Mouse (Mus musculus): Measurements from ENCODE around the gene Anks1. TPM values are rescaled to one million over a fixed set of nuclear protein-coding genes. Genes with fewer than 3 reads are reported as not detected.

The Anks1 gene
- polyA plus RNA-seq, 1 experiment from 2014 or later: 19.3 TPM

DNA sequence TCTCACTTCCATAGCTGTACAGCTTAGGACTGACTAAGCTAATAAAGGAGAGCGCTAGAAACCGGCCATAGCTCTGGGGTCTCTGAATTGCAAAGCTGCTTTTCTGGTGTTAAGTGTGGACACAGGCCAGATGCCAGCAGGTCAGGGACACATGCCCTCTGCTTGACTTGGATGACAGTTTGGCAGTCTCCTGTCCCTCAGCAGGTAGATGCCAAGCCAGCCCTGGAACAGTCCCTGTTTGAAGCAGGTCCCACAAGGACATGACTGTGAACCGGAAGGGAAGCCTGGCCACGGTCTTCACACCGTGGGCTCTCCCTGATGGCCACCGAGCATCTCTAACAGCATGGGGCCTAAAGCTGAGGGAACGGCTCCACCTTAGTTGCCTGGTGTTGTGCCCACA, 153.6 kb downstream of the Anks1 start:
- DNase-seq (ENCODE audit: low spot score): no peak
- 90% methylated on average over 7 of the region's 7 CpGs for WGBS
- Histone ChIP-seq H3K4me3 (no peak overlapping the region), H3K4me1 (peaks cover 12% of the 10 kb centered on the region; the same call in 1 of the 2 replicates), H3K36me3 (peaks cover 35% of the 10 kb centered on the region), H3K27ac (replicated peaks) (peak overlapping the region; percentile 39; the same call in 1 of the 2 replicates), H3K9me3 (replicated peaks) (no peaks in the 10 kb centered on the region), H3K27me3 (ENCODE audit: low read depth, poor library complexity, severe bottlenecking) (no peaks in the 10 kb centered on the region)

DNA sequence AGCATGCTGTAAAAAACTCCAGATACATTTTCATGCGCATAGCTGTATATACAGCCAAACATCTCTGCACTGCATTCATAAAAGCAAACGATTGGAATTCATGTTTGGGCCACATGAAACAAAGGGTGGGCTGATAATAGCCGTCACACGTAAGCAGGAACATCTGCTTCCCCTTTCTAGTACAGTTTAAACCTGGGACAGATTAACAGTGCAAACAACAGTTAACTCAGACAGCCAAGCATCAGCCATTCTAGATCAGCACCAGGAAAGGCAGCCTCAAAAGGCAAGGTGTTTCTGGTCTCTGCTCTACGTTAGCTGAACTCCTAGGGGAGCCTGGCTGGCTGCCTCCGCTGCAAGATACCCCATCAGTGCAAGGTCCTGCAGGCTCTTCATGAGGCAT, 154.1 kb downstream of the Anks1 start:
- Histone ChIP-seq H3K27me3 (ENCODE audit: low read depth, poor library complexity, severe bottlenecking) (no peaks in the 10 kb centered on the region), H3K4me1 (peaks cover 12% of the 10 kb centered on the region; the same call in 1 of the 2 replicates), H3K9me3 (replicated peaks) (no peaks in the 10 kb centered on the region), H3K4me3 (no peak overlapping the region), H3K36me3 (peaks cover 32% of the 10 kb centered on the region), H3K27ac (replicated peaks) (peak overlapping the region; percentile 39)
- DNase-seq (ENCODE audit: low spot score): no peak
- WGBS: 80% methylated on average over 6 of the region's 6 CpGs

DNA sequence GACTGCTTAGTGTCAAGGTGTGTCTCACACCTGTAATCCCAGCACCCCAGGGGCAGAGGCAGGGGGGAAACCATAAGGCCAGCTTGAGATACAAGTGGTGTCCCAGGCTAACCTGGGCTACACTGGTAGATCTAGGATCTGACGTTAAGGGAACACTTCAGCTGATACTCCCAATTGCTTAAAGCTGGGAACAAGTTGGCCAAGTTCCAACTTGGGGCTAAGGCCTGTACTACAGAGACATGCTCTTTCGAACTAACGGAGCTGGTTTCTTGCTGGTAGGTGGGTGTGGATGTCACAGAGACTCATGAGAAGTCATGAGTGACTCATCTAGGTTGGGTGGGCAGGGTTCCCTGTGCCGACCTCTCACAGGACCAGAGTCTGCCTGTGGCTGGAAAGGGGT, 158.2 kb downstream of the Anks1 start:
- peaks cover 6% of the 10 kb centered on the region; the same call in 1 of the 2 replicates for H3K4me1 ChIP-seq
- 96% methylated on average over 4 of the region's 4 CpGs for WGBS
- DNase-seq (ENCODE audit: low spot score): no peak

GRCm38 (mm10) chr17:28069446-28069845, 160.3 kb downstream of the Anks1 start:
- 36% methylated on average over 12 of the region's 12 CpGs for WGBS
- Histone ChIP-seq H3K36me3 (no peaks in the 10 kb centered on the region), H3K9me3 (replicated peaks) (no peaks in the 10 kb centered on the region), H3K4me3 (no peak overlapping the region), H3K27me3 (ENCODE audit: low read depth, poor library complexity, severe bottlenecking) (no peaks in the 10 kb centered on the region), H3K27ac (replicated peaks) (no peak overlapping the region), H3K4me1 (0 out of 2 replicates have a peak, but pooled peaks cover 6% of the 10 kb centered on the region)
- no peak for DNase-seq (ENCODE audit: low spot score)

More for the DNA sequence above, 158.2 kb downstream of the Anks1 start:
- Histone ChIP-seq H3K36me3 (no peaks in the 10 kb centered on the region), H3K27me3 (ENCODE audit: low read depth, poor library complexity, severe bottlenecking) (no peaks in the 10 kb centered on the region), H3K9me3 (replicated peaks) (no peaks in the 10 kb centered on the region), H3K27ac (replicated peaks) (no peak overlapping the region), H3K4me3 (no peak overlapping the region)

DNA sequence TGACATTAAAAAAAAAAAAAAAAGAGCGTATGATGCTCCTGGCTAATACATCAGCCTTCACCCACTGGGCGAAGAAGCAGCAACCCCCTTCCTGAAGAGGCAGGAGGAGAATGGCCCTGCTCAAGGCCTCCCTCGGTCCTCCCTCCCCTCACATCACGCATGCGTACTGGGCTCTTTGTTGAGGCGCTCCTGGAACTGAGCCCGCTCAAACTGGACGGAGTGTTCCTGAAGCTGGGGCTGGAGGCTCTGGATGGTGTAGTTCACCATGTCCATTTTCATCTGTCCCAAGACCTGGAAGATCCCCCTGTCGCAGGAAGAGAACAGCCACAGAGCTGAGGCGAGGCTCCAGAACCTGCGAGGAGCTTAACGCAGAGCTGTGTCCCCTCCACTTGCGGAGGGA, 161.2 kb downstream of the Anks1 start:
- no peak for DNase-seq (ENCODE audit: low spot score)
- no peaks in the 10 kb centered on the region for H3K27me3 ChIP-seq (ENCODE audit: low read depth, poor library complexity, severe bottlenecking)
- H3K36me3 ChIP-seq: no peaks in the 10 kb centered on the region
- H3K27ac ChIP-seq (replicated peaks): 0 out of 2 replicates have a peak overlapping the region, but pooled peaks have one; percentile 13
- no peak overlapping the region for H3K4me3 ChIP-seq
- no peaks in the 10 kb centered on the region for H3K9me3 ChIP-seq (replicated peaks)
- H3K4me1 ChIP-seq: 0 out of 2 replicates have a peak, but pooled peaks cover 6% of the 10 kb centered on the region
- 90% methylated on average over 13 of the region's 13 CpGs for WGBS

DNA sequence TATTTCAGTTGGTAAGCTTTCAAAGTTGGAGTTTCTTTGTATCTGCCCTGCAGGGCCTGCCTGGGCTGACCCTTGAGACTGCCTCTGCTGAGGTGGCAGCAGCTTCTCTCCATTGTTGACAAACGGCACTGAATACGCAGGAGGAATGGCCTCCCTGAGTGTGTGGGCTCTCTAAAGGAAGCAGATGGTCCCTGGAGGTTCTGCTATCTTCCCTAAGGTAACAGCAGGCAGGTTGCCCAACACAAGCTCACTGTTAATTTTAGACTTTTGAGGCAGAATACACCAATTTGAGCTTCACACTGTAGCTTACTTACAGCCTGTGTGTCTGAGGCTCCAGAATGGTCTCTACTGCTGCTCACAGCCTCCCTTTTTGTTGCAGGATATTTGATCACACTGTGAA, 163.6 kb downstream of the Anks1 start:
- Histone ChIP-seq H3K4me1 (no peaks in the 10 kb centered on the region), H3K4me3 (no peak overlapping the region), H3K36me3 (no peaks in the 10 kb centered on the region), H3K9me3 (replicated peaks) (no peaks in the 10 kb centered on the region), H3K27ac (replicated peaks) (no peak overlapping the region), H3K27me3 (ENCODE audit: low read depth, poor library complexity, severe bottlenecking) (peaks cover 6% of the 10 kb centered on the region; the same call in 1 of the 2 replicates)
- WGBS: 82% methylated on average over 2 of the region's 2 CpGs
- DNase-seq (ENCODE audit: low spot score): no peak

DNA sequence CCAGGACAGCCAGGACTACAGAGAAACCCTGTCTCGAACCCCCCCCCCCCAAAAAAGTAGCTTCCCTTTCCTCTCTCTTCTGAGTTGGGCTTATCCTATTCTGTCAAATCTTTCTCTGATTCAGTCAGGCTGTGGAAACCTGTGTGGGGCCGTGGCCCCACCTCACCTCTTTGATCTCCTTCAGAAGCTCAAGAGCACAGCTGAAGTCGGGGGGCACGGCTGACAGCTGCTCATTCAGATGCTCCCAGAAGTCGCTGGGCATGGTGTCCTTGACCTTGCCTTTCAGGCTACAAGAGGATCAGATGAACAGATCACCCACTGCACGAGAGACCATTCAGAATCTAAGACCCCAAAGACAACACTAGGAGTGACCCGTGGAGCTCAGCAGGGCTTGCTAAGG, 165.4 kb downstream of the Anks1 start:
- Histone ChIP-seq H3K4me1 (peaks cover 4% of the 10 kb centered on the region), H3K36me3 (no peaks in the 10 kb centered on the region), H3K27ac (replicated peaks) (no peak overlapping the region), H3K27me3 (ENCODE audit: low read depth, poor library complexity, severe bottlenecking) (peaks cover 12% of the 10 kb centered on the region; the same call in 1 of the 2 replicates), H3K4me3 (no peak overlapping the region), H3K9me3 (replicated peaks) (no peaks in the 10 kb centered on the region)
- WGBS: 75% methylated on average over 7 of the region's 7 CpGs
- DNase-seq (ENCODE audit: low spot score): no peak

DNA sequence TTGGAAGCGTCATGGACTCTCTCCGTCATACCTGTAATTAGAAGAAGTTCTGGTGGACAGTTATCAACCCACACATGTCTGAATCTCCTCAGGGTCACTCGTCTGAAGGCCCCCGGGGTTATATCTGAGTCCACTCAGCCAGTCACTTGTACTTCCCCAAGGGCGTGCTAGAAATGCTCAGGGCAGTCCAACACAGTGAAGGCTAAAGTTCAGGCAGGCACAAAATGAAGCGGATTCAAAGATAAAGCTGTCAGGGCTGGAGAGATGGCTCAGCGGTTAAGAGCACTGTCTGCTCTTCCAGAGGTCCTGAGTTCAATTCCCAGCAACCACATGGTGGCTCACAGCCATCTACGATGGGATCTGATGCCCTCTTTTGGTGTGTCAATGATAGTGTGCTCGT, 168.9 kb downstream of the Anks1 start:
- Histone ChIP-seq H3K27ac (replicated peaks) (no peak overlapping the region), H3K27me3 (ENCODE audit: low read depth, poor library complexity, severe bottlenecking) (peaks cover 36% of the 10 kb centered on the region), H3K9me3 (replicated peaks) (no peaks in the 10 kb centered on the region), H3K4me1 (peaks cover 19% of the 10 kb centered on the region), H3K36me3 (no peaks in the 10 kb centered on the region), H3K4me3 (no peak overlapping the region)
- no peak for DNase-seq (ENCODE audit: low spot score)
- WGBS: 86% methylated on average over 9 of the region's 9 CpGs

DNA sequence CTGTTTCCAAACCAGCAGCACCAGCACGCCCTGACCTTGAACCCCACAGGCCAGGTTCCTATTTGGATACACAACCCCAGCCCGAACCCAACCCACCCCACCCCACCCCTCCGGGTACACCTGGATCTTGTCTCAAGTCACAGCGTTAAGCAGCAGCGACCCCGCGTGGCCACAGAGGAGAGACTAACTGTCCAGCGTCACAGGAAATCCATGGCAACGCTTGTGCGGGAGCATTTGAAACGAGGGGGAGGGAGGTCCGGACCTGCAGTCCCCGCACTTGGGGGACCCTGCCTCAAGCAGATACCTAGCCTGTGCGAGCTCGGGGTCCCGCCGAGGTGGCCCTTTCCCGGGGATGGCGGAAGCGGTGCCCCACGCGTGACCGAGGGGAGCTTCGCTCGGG, 170.5 kb downstream of the Anks1 start:
- DNase-seq (ENCODE audit: low spot score): peak; percentile 90
- no peaks in the 10 kb centered on the region for H3K9me3 ChIP-seq (replicated peaks)
- H3K36me3 ChIP-seq: no peaks in the 10 kb centered on the region
- H3K27me3 ChIP-seq (ENCODE audit: low read depth, poor library complexity, severe bottlenecking): peaks cover 50% of the 10 kb centered on the region
- peak overlapping the region; percentile 79 for H3K27ac ChIP-seq (replicated peaks)
- WGBS: under 1% methylated on average over 25 of the region's 25 CpGs
- H3K4me1 ChIP-seq: peaks cover 34% of the 10 kb centered on the region
- peak overlapping the region; percentile 78 for H3K4me3 ChIP-seq

DNA sequence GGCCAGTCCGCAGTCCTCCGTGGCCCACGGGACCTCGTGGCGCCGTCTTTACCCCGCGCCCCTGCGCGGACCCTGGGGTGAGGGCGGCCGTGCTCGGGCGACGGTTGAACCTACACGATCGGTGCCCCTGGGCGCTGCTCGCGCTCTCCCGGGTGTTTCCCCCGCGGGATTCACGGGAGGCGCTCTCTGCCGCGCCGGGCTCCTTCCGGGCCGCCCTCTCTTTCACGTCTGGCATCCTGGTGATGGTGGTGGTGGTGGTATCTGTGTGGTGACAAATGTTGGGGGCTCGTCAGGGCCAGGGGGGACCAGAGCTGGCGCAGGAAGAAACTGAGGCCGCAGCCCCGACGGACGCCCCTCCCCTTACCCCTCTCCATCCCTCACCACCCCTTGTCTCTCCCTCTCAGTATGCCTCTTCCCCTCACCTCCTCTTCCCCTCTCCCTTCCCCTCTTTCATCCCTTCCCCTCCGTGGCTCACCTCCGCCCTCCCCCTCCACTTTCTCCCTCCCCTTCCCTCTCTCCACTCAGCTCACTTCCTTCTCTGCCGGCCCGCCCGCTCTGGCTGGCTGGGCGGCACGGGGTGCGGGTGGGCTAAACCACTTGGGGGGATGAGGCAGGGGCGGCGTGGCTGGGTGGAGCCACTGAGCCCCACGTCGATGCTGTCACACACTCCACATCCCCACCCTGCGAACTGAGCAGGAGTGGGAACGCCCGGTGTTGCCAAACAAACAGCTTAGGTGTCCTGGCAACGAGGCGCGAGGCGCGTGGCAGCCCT, 171.1 kb downstream of the Anks1 start, which contains the start of gene Tcp11:
Gene Tcp11 (minus strand): TSS at position 595 of the 772 bp plus-strand sequence.
- no peaks in the 10 kb centered on the region for H3K9me3 ChIP-seq (replicated peaks)
- peaks cover 40% of the 10 kb centered on the region for H3K4me1 ChIP-seq
- DNase-seq (ENCODE audit: low spot score): peak; percentile 89
- 2% methylated on average over 55 of the region's 57 CpGs for WGBS
- H3K4me3 ChIP-seq: peak within 1 kb of the TSS; percentile 78
- H3K36me3 ChIP-seq: no peaks in the 10 kb centered on the region
- peak within 1 kb of the TSS; percentile 79 for H3K27ac ChIP-seq (replicated peaks)
- H3K27me3 ChIP-seq (ENCODE audit: low read depth, poor library complexity, severe bottlenecking): peaks cover 51% of the 10 kb centered on the region

GRCm38 (mm10) chr17:28080817-28081165, 171.7 kb downstream of the Anks1 start:
- peak overlapping the region; percentile 79 for H3K27ac ChIP-seq (replicated peaks)
- WGBS: 12% methylated on average over 9 of the region's 9 CpGs
- DNase-seq (ENCODE audit: low spot score): no peak
- peak overlapping the region; percentile 78 for H3K4me3 ChIP-seq
- H3K9me3 ChIP-seq (replicated peaks): no peaks in the 10 kb centered on the region
- H3K4me1 ChIP-seq: peaks cover 46% of the 10 kb centered on the region
- no peaks in the 10 kb centered on the region for H3K36me3 ChIP-seq
- H3K27me3 ChIP-seq (ENCODE audit: low read depth, poor library complexity, severe bottlenecking): peaks cover 50% of the 10 kb centered on the region

DNA sequence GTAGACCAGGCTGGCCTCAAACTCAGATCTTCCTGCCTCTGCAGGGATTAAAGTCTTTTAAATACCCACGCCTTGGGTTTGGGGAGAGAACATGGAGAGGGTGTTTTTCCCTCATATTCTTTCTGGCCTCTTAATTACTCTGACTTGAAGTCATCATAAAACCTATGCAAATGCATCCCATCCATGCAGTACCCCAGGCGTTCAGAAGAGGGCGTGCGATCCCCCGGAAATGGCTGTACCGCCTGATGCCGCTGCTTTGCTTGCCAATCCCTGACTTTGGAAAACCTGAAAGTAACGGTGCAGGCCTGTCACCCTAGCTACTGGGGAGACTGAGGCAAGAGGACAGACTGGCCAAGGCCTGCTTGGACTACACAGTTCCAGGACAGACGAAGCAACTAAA, 172.3 kb downstream of the Anks1 start:
- Histone ChIP-seq H3K4me1 (peaks cover 52% of the 10 kb centered on the region), H3K4me3 (no peak overlapping the region), H3K36me3 (no peaks in the 10 kb centered on the region), H3K27me3 (ENCODE audit: low read depth, poor library complexity, severe bottlenecking) (peaks cover 46% of the 10 kb centered on the region), H3K27ac (replicated peaks) (no peak overlapping the region), H3K9me3 (replicated peaks) (no peaks in the 10 kb centered on the region)
- WGBS: 46% methylated on average over 9 of the region's 9 CpGs
- DNase-seq (ENCODE audit: low spot score): peak; percentile 53

DNA sequence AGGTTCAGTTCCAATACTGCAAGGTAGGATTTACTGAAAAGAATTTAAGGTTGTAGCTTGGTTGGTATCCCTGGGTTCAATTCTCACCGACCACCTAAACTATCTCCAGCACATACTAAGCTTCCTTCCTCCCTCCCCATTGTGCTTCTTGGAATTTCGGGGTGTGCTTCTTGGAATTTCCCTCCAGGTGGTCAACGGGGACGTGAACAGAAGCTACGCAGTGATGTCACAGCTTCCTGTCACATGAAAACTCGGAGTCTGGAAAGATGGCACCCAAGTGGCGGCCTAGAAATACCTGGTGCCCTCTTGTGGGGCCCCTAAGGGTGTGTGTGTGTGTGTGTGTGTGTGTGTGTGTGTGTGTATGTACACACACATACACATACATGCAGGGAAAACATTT, 172.8 kb downstream of the Anks1 start:
- H3K4me1 ChIP-seq: peaks cover 57% of the 10 kb centered on the region

More for the DNA sequence above, 172.8 kb downstream of the Anks1 start:
- no peak overlapping the region for H3K27ac ChIP-seq (replicated peaks)
- no peaks in the 10 kb centered on the region for H3K36me3 ChIP-seq
- WGBS: 92% methylated on average over 7 of the region's 7 CpGs
- H3K9me3 ChIP-seq (replicated peaks): no peaks in the 10 kb centered on the region
- H3K27me3 ChIP-seq (ENCODE audit: low read depth, poor library complexity, severe bottlenecking): peaks cover 46% of the 10 kb centered on the region
- no peak for DNase-seq (ENCODE audit: low spot score)
- H3K4me3 ChIP-seq: no peak overlapping the region
